Mouse (Mus musculus): ENCODE measurements at regions not wholly inside any gene's neighbourhood (a gene's known extent, or its start where the extent isn't known, plus 50 kb on each side); places are given as distances from the start of the nearest gene placed in this dataset.

DNA sequence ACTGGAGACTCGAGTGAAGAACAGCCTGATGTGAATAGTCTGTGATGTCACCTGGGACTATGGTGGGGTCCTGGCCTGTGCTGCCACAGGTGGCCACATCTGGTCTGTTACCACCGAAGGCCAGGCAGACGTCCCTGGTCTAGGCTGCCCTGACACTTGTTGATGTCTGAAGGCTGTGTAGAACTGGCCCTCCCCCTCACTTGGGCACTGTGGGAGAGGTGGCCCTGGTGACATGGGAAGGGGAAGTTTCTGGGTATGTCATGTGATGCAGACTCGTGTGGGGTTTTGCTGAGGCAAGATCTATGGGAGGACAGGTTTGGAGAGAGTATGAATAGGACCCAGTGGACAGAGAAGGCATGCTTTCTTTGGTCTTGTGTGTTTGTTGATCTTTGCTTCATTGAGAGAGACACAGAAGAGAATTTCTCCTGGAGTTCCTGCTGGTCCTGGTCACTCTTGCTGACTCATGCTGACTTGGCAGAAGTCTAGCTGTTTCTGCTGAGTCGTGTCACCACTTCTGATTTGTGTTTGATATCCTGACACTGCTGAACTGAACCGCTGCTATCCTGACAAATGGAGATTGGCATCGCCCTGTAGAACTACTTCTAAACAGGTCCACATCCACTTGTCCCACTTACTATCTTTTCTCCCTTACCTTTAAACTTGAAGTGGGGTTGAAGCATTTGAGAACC lies 79.9 kb upstream of the A430005L14Rik start:
- ATAC-seq (ENCODE audit: insufficient read depth): 0 out of 2 replicates have a peak, but pooled peaks have one; percentile 18
- TF ChIP-seq CTCF (IDR thresholded peaks at IDR 0.05; ENCODE audit: low read depth) (no peak), EP300 (IDR thresholded peaks at IDR 0.05; ENCODE audit: low read depth) (no peak)
- H3K27me3 ChIP-seq (ENCODE audit: control insufficient read depth, insufficient read depth, low read length): no peaks in the 10 kb centered on the region

DNA sequence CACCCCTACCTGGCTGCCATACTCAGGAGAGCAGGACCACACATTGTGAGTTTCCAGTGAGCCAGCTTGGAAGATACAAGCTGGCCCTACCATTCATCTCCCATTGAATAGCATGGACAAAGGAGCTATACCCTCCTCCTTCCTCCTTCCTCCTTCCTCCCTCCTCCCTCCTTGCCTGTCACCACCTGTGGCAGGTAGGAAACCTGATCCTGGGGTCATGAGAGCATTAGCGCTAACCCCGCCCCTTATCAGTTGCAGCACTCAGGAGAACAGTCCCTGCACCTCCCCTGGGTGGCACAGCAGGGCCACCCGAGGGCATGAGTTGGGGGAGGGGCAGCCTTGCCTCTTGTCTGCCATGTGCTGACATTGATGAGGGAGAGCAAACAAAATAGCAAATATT lies 74.0 kb upstream of the A430005L14Rik start:
- Histone ChIP-seq H3K36me3 (replicated peaks; ENCODE audit: control insufficient read depth, insufficient read depth, low read depth) (no peaks in the 10 kb centered on the region), H3K4me3 (ENCODE audit: insufficient read depth in 1 of 2, low read depth in 2 of 2, low read length in 2 of 2) (no peak overlapping the region), H3K9ac (replicated peaks) (no peak overlapping the region), H3K27ac (no peak overlapping the region), H3K27me3 (ENCODE audit: control insufficient read depth, insufficient read depth, low read length) (no peaks in the 10 kb centered on the region), H3K9me3 (ENCODE audit: control insufficient read depth, low read length) (no peaks in the 10 kb centered on the region), H3K4me1 (replicated peaks; ENCODE audit: control insufficient read depth in 2 of 2, insufficient read depth in 2 of 2, low read length in 1 of 2) (no peaks in the 10 kb centered on the region), H3K4me2 (ENCODE audit: low read depth) (no peak overlapping the region)
- no peak for TF ChIP-seq CTCF (IDR thresholded peaks at IDR 0.05; ENCODE audit: low read depth)
- no peak for TF ChIP-seq EP300 (IDR thresholded peaks at IDR 0.05; ENCODE audit: low read depth)
- WGBS (ENCODE audit: insufficient replicate concordance): 19% methylated on average over 3 of the region's 3 CpGs
- no peak for DNase-seq (ENCODE audit: low read depth in 3 of 3, low spot score in 3 of 3)
- ATAC-seq (ENCODE audit: insufficient read depth): no peak

More for the DNA sequence above, 79.9 kb upstream of the A430005L14Rik start:
- H3K9me3 ChIP-seq (ENCODE audit: control insufficient read depth, low read length): no peaks in the 10 kb centered on the region
- H3K27ac ChIP-seq: no peak overlapping the region
- no peaks in the 10 kb centered on the region for H3K4me1 ChIP-seq (replicated peaks; ENCODE audit: control insufficient read depth in 2 of 2, insufficient read depth in 2 of 2, low read length in 1 of 2)
- 41% methylated on average over 7 of the region's 7 CpGs for WGBS (ENCODE audit: insufficient replicate concordance)
- no peak overlapping the region for H3K4me2 ChIP-seq (ENCODE audit: low read depth)
- no peak overlapping the region for H3K4me3 ChIP-seq (ENCODE audit: insufficient read depth in 1 of 2, low read depth in 2 of 2, low read length in 2 of 2)
- no peaks in the 10 kb centered on the region for H3K36me3 ChIP-seq (replicated peaks; ENCODE audit: control insufficient read depth, insufficient read depth, low read depth)
- DNase-seq (ENCODE audit: low read depth in 3 of 3, low spot score in 3 of 3): peak in 1 of 3 experiments; percentile 20
- no peak overlapping the region for H3K9ac ChIP-seq (replicated peaks)

DNA sequence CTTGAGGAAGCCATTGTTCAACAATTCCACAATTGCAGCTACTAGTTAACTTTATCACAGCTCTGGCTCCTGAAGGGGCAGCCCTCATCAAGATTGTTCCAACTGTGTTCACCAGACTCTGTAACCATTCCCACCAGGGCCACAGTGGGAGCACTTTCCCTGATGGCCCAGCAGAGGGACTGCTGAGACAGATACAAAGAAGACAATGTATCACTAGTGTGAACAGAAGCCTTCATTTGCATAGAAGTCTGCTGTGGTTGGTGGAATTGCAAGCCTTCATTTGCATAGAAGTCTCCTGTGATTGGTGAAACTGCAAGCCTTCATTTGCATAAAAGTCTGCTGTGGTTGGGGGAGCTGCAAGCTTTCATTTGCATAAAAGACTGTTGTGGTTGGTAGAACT lies 73.0 kb upstream of the A430005L14Rik start:
- no peaks in the 10 kb centered on the region for H3K27me3 ChIP-seq (ENCODE audit: control insufficient read depth, insufficient read depth, low read length)
- TF ChIP-seq CTCF (IDR thresholded peaks at IDR 0.05; ENCODE audit: low read depth) (no peak), EP300 (IDR thresholded peaks at IDR 0.05; ENCODE audit: low read depth) (no peak)

DNA sequence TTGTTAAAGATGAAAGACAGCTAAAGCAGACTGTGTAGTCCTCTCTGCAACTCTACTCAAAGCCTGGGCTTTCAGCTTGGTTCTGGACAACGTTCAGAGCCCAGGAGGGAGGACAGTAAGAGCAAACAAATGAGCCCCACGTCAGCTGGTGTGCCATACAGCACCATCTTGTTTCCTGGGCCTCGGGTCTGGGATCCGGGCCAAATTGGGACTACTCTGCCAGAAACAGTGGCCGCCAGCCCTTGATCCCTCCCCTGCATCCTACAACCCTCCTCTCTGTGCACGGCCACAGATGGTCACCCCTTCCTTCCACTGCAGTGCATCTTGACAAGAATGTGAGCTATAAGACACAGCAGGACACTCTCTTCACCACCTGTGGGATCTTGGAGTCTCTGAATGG lies 71.2 kb upstream of the A430005L14Rik start:
- Histone ChIP-seq H3K4me2 (ENCODE audit: low read depth) (no peak overlapping the region), H3K27ac (no peak overlapping the region), H3K27me3 (ENCODE audit: control insufficient read depth, insufficient read depth, low read length) (no peaks in the 10 kb centered on the region), H3K4me1 (replicated peaks; ENCODE audit: control insufficient read depth in 2 of 2, insufficient read depth in 2 of 2, low read length in 1 of 2) (no peaks in the 10 kb centered on the region), H3K9ac (replicated peaks) (no peak overlapping the region), H3K9me3 (ENCODE audit: control insufficient read depth, low read length) (no peaks in the 10 kb centered on the region), H3K4me3 (ENCODE audit: insufficient read depth in 1 of 2, low read depth in 2 of 2, low read length in 2 of 2) (no peak overlapping the region), H3K36me3 (replicated peaks; ENCODE audit: control insufficient read depth, insufficient read depth, low read depth) (no peaks in the 10 kb centered on the region)
- no peak for ATAC-seq (ENCODE audit: insufficient read depth)
- no peak for TF ChIP-seq CTCF (IDR thresholded peaks at IDR 0.05; ENCODE audit: low read depth)
- TF ChIP-seq EP300 (IDR thresholded peaks at IDR 0.05; ENCODE audit: low read depth): no peak
- no peak for DNase-seq (ENCODE audit: low read depth in 3 of 3, low spot score in 3 of 3)
- WGBS (ENCODE audit: insufficient replicate concordance): 56% methylated on average over 6 of the region's 6 CpGs

More for the DNA sequence above, 73.0 kb upstream of the A430005L14Rik start:
- no peaks in the 10 kb centered on the region for H3K36me3 ChIP-seq (replicated peaks; ENCODE audit: control insufficient read depth, insufficient read depth, low read depth)
- H3K4me2 ChIP-seq (ENCODE audit: low read depth): no peak overlapping the region
- H3K9ac ChIP-seq (replicated peaks): no peak overlapping the region
- DNase-seq (ENCODE audit: low read depth in 3 of 3, low spot score in 3 of 3) (no peak), ATAC-seq (ENCODE audit: insufficient read depth) (no peak)
- H3K4me1 ChIP-seq (replicated peaks; ENCODE audit: control insufficient read depth in 2 of 2, insufficient read depth in 2 of 2, low read length in 1 of 2): no peaks in the 10 kb centered on the region
- no peak overlapping the region for H3K27ac ChIP-seq
- H3K4me3 ChIP-seq (ENCODE audit: insufficient read depth in 1 of 2, low read depth in 2 of 2, low read length in 2 of 2): no peak overlapping the region
- no peaks in the 10 kb centered on the region for H3K9me3 ChIP-seq (ENCODE audit: control insufficient read depth, low read length)

DNA sequence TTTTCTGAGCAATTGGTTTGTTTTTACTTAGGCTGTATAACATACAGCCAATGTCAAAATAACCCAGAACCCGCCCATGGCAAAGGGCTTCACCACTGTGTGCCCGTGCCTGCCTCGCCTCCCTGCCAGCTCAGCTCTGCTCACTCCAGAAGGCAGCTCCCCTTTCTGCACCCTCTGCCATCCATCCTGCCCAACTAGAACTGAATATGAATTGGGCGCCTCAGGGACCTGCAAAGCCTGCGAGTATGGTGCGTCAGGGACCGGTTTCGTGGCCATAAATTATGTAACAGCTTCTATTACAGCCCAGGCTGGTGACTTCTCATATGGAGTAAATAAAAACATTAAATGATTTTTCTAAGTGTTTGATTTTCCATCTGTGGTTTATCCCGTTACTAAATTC lies 66.9 kb upstream of the A430005L14Rik start:
- Histone ChIP-seq H3K4me2 (ENCODE audit: low read depth) (no peak overlapping the region), H3K27me3 (ENCODE audit: control insufficient read depth, insufficient read depth, low read length) (no peaks in the 10 kb centered on the region), H3K36me3 (replicated peaks; ENCODE audit: control insufficient read depth, insufficient read depth, low read depth) (no peaks in the 10 kb centered on the region), H3K4me3 (ENCODE audit: insufficient read depth in 1 of 2, low read depth in 2 of 2, low read length in 2 of 2) (no peak overlapping the region), H3K27ac (no peak overlapping the region), H3K4me1 (replicated peaks; ENCODE audit: control insufficient read depth in 2 of 2, insufficient read depth in 2 of 2, low read length in 1 of 2) (no peaks in the 10 kb centered on the region), H3K9ac (replicated peaks) (no peak overlapping the region), H3K9me3 (ENCODE audit: control insufficient read depth, low read length) (no peaks in the 10 kb centered on the region)
- ATAC-seq (ENCODE audit: insufficient read depth) (no peak), DNase-seq (ENCODE audit: low read depth in 3 of 3, low spot score in 3 of 3) (no peak)
- 71% methylated on average over 9 of the region's 9 CpGs for WGBS (ENCODE audit: insufficient replicate concordance)
- TF ChIP-seq CTCF (IDR thresholded peaks at IDR 0.05; ENCODE audit: low read depth) (no peak), EP300 (IDR thresholded peaks at IDR 0.05; ENCODE audit: low read depth) (no peak)
